Mouse (Mus musculus) central nervous system, embryonic 11.5 days (tissue): ENCODE results near the gene Cbx7. TPM values are rescaled to one million over a fixed set of nuclear protein-coding genes. Genes with fewer than 3 reads are reported as not detected.

ENCODE experiments used
- polyA plus RNA-seq: library from polyadenylated mRNA; depleted of rRNA; stranded (reverse); fragments of >200 nt; gene quantifications from 2 replicates; pipeline ENCODE4 v1.2.3, GENCODE M21; 2012; rRNA removed

The Cbx7 gene
- 5.6 and 6.8 TPM in 2 replicates for polyA plus RNA-seq

DNA sequence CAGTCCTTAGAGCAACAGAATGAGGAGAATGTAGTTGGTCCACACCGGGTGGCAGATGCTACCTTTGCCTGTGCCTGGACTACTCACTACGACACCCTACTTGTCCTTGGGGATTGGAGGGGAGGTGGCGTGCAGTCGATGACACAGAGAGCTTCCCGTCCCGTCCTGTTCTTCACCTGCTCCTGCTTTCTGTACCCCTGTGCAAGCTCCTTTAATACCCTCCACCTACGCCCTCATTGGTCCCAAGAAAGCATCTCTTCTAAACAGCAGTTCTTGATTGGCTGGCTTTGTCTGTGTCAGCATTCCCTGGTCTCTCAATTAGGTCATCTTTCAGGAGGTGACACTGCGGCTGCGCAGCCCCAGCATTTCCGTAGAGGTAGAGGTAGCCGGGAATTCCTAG is at the start of gene Cbx7:
Gene Cbx7, minus strand, starts transcription at position 180 of the 400 bp plus-strand sequence.

GRCm38 (mm10) chr15:80014321-80015210 is 43.6 kb upstream of the Cbx7 start, which contains the start of gene Pdgfb:
TSS of gene Pdgfb (minus strand) at chr15:80014977.

DNA sequence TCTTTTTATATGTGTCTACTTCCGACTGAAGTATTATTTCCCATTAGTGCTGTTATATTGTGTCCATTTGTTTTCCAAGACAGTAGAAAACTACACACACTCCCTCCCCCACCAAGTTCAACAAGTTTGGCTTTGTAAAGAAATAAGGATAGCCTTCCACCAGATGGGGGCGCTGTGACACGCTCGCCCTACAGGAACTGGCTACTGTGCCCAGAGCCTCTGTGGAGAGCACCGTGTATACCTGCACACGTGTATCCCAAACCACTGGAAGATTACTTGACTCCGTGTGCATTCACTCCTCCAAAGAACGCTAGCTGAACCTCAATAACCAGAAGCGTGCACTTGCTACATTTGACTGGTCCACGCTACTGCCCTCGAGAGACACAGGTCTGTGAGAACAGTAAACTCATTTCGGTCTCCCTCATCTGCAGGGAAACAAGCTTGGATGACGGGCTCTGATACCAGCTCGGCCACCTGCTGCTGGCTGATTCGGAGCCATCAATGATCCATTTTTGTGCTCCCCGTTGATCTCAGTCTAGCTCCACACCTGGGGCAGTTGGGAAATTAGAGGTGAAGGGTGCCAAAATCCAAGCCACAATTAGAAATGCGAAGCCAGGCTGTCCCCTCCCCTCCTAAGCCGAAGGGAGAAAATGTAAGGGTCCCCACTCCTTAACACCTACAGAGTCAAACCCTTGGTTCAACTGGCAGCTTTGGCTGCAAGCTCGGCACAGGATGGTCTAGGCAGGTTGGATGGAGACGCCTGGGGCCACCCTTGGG is 79.3 kb downstream of the Cbx7 start, which contains the start of gene Apobec3:
Gene Apobec3, plus strand, starts transcription at position 224 of the 777 bp plus-strand sequence.

Other genes with a start within 250 kb of the Cbx7 start
- 28.6 and 30.6 TPM in 2 replicates for gene Sun2, start 228.6 kb downstream of the Cbx7 start, polyA plus RNA-seq
- 52.9 and 62.5 TPM in 2 replicates for gene Dnal4, start 193.3 kb downstream of the Cbx7 start, polyA plus RNA-seq
- gene Nptxr, start 166.4 kb downstream of the Cbx7 start, polyA plus RNA-seq: 4.4 and 4.9 TPM in 2 replicates
- gene Npcd, start 136.9 kb downstream of the Cbx7 start, polyA plus RNA-seq: 0.46 TPM in 1 of 2 replicates, not detected in the other
- gene Cbx6, start 136.4 kb downstream of the Cbx7 start, polyA plus RNA-seq: 49.3 and 64.3 TPM in 2 replicates
- 7.8 and 8.0 TPM in 2 replicates for gene Apobec3, start 79.5 kb downstream of the Cbx7 start, polyA plus RNA-seq
- 5.6 and 7.3 TPM in 2 replicates for gene Pdgfb, start 43.9 kb upstream of the Cbx7 start, polyA plus RNA-seq
- gene Syngr1, start 120.2 kb upstream of the Cbx7 start, polyA plus RNA-seq: 8.3 and 9.4 TPM in 2 replicates
- gene Rpl3, start 120.7 kb upstream of the Cbx7 start, polyA plus RNA-seq: 1,781 and 2,200 TPM in 2 replicates
- gene Tab1, start 162.0 kb upstream of the Cbx7 start, polyA plus RNA-seq: 31.9 and 42.8 TPM in 2 replicates
- 18.4 and 25.7 TPM in 2 replicates for gene Mgat3, start 202.6 kb upstream of the Cbx7 start, polyA plus RNA-seq